Mouse (Mus musculus): ENCODE measurements around the gene Zfp28.

GRCm38 (mm10) chr7:6364761-6365160 is 18.3 kb upstream of the Zfp28 start:
- TF ChIP-seq GATA1 (IDR thresholded peaks at IDR 0.05; ENCODE audit: low read length) (no peak), TAL1 (IDR thresholded peaks at IDR 0.05; ENCODE audit: low read length) (no peak)
